Mouse (Mus musculus) cerebellum, postnatal 4 days (tissue): Measurements from ENCODE around the gene Dpt.
"Not testable (repeated sequence)": the region's sequence is repeated elsewhere in the genome, so short reads cannot be mapped to it uniquely, and the experiment has no call there.

Experiments used
- DNase-seq, 2 experiments: peaks; one replicate each; pipeline ENCODE4 v3.0.0; 2022; ENCODE audit warnings: low spot score in 2 of 2, mixed read lengths in 1 of 2

Gene Dpt

GRCm38 (mm10) chr1:164796471-164796870 is at the start of gene Dpt:
Dpt (plus strand) TSS chr1:164796644.
- DNase-seq: no peak

- no peak for DNase-seq
Observed at GRCm38 (mm10) chr1:164753736-164754135, 42.7 kb upstream of the Dpt start.

GRCm38 (mm10) chr1:164755671-164756070 is 40.8 kb upstream of the Dpt start:
- no peak for DNase-seq

GRCm38 (mm10) chr1:164756951-164757350 is 39.5 kb upstream of the Dpt start:
- no peak for DNase-seq

GRCm38 (mm10) chr1:164758401-164758800 is 38.0 kb upstream of the Dpt start:
- no peak for DNase-seq

GRCm38 (mm10) chr1:164762276-164762675 is 34.2 kb upstream of the Dpt start:
- DNase-seq: no peak

GRCm38 (mm10) chr1:164766646-164767045 is 29.8 kb upstream of the Dpt start:
- DNase-seq: no peak

- DNase-seq: peak in 1 of 2 experiments; percentile 45
Observed at GRCm38 (mm10) chr1:164770611-164771010, 25.8 kb upstream of the Dpt start.

GRCm38 (mm10) chr1:164780851-164781510 is 15.5 kb upstream of the Dpt start:
- DNase-seq: no peak

GRCm38 (mm10) chr1:164786165-164786564 is 10.3 kb upstream of the Dpt start:
- no peak for DNase-seq

GRCm38 (mm10) chr1:164787771-164788170 is 8.7 kb upstream of the Dpt start:
- DNase-seq: no peak

- DNase-seq: no peak
Observed at GRCm38 (mm10) chr1:164788292-164788691, 8.2 kb upstream of the Dpt start.

GRCm38 (mm10) chr1:164790296-164790695 is 6.1 kb upstream of the Dpt start:
- not testable (repeated sequence) for DNase-seq

- DNase-seq: no peak
Observed at GRCm38 (mm10) chr1:164793049-164793448, 3.4 kb upstream of the Dpt start.

- no peak for DNase-seq
Observed at GRCm38 (mm10) chr1:164797746-164798285, 1.4 kb downstream of the Dpt start.

- DNase-seq: no peak
Observed at GRCm38 (mm10) chr1:164798471-164798922, 2.1 kb downstream of the Dpt start.

GRCm38 (mm10) chr1:164799161-164799560 is 2.7 kb downstream of the Dpt start:
- no peak for DNase-seq

GRCm38 (mm10) chr1:164804277-164804676 is 7.8 kb downstream of the Dpt start:
- no peak for DNase-seq

GRCm38 (mm10) chr1:164804751-164805435 is 8.4 kb downstream of the Dpt start:
- no peak for DNase-seq

GRCm38 (mm10) chr1:164809371-164809770 is 12.9 kb downstream of the Dpt start:
- DNase-seq: no peak

GRCm38 (mm10) chr1:164811296-164811695 is 14.9 kb downstream of the Dpt start:
- DNase-seq: peak in 1 of 2 experiments; percentile 59

- no peak for DNase-seq
Observed at GRCm38 (mm10) chr1:164814243-164814642, 17.8 kb downstream of the Dpt start.

GRCm38 (mm10) chr1:164815330-164815729 is 18.9 kb downstream of the Dpt start:
- no peak for DNase-seq
